Mouse (Mus musculus) regulatory T cell (primary cell): ENCODE results near the gene Minos1.

ENCODE experiments used
- in situ Hi-C: fragments of 300-600 bp; cut with MboI, MseI; formaldehyde crosslinking; loops from one replicate; pipeline ENCODE4 v1.15.1; 2025; ENCODE audit warnings: high pct_unique_total_duplicates

Minos1 gene

GRCm38 (mm10) chr4:139075041-139075711 is 55.7 kb downstream of the Minos1 start, which contains the start of gene Htr6:
TSS of gene Htr6 (minus strand) at chr4:139075570.
- in situ Hi-C loops = loop anchor here (25.0 kb wide), 1 partner anchor 187 kb away; no protein-coding TSS in a partner anchor

GRCm38 (mm10) chr4:139074060-139074459 is 56.9 kb downstream of the Minos1 start:
- in situ Hi-C loops = no loop called here

GRCm38 (mm10) chr4:139068287-139068686 is 62.6 kb downstream of the Minos1 start:
- in situ Hi-C loops = no loop called here

DNA sequence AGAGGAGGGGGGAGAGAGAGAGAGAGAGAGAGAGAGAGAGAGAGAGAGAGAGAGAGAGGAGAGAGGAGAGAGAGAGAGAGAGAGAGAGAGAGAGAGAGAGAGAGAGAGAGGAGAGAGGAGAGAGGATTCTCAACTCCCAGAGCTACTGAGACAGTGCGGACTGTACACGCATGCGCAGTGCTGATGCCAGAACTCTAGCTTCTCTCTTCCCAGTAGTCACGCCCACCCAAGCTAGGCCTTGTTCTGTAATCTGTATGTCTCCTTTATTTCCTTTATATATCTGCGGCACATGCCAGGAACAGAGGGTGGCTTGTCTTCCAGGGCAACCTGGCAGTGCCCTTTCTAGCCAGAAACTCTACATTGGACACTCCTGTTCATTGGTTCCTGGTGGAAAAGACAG is 66.1 kb downstream of the Minos1 start:
- in situ Hi-C loops = no loop called here

DNA sequence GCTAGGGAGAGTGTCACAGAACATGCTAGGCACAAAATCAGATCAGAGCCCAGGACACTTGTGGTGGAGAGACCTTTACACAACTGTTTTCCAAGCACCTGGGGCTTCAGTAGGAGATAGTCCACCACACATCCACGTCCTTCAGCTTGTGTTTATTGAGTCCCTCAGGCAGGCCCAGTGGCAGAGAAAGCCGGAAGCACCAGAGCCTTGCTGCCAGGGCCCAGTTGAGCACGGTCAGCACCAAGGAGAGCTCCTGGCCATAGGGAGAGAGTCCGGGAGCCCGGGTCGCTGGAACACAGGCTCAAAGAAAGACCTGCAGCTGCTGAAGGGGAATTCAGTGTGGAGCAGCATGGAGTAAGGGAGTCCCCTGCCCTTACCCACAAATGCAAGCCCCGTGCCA is 71.3 kb downstream of the Minos1 start:
- in situ Hi-C loops = no loop called here

DNA sequence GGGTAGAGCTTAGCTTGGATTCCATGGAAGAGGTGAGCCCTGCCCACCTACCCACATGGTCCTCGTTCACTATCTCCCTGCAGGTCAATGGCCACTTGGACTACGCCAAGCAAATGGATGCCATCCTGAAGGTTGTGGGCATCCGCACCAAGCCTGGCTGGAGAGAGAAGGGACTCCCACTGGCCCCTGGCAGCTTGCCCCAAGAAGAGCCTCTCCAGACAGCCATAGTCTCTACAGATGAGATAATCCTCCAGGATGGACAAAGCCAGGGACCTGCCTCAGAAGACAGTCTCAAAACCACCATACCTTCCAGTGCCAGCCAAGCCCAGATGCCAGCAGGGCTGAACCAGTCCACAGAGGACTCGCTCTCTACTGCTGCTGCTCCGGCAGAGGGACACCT is 72.9 kb downstream of the Minos1 start:
- in situ Hi-C loops = no loop called here

DNA sequence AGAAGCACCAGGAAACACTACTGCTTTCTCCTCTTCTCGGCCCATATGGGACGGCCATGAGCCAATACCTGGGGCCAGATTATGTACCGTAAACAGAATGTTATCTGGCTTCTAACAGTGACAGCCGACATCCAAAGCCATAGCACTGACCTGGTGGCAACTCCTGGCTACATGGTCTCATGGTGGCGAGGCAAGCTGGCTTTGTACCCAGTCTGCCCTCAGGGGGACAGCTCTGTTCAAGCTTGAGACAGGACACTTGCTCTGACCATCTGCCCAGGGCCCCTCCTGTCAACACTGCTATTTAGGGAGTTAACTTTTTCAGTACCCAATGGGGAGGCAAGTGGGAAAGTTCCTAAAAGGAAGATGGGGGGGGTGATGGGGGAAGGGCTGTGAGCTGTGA is 73.6 kb downstream of the Minos1 start:
- in situ Hi-C loops = no loop called here

DNA sequence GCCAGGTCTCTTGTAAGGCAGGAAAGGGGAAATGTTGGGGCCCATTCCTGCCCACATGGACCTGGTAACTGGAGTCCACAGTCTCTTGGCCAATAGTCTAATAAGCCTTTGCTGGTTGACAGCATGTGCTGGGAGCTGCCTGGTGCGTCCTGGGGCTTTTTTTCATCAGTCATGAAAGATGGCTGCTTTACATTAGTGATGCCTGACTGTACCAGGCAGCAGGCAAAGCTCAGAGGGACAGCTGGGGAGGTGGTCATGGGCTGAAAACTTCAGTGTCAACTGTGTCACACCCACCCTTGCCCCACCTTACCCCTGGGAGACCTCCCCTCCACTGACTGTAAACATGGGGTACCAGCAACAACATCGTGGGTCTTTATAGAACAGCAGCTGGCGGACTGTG is 75.2 kb downstream of the Minos1 start:
- in situ Hi-C loops = no loop called here

GRCm38 (mm10) chr4:139055336-139055735 is 75.6 kb downstream of the Minos1 start:
- in situ Hi-C loops = no loop called here

GRCm38 (mm10) chr4:139054300-139054923 is 76.5 kb downstream of the Minos1 start:
- in situ Hi-C loops = no loop called here

DNA sequence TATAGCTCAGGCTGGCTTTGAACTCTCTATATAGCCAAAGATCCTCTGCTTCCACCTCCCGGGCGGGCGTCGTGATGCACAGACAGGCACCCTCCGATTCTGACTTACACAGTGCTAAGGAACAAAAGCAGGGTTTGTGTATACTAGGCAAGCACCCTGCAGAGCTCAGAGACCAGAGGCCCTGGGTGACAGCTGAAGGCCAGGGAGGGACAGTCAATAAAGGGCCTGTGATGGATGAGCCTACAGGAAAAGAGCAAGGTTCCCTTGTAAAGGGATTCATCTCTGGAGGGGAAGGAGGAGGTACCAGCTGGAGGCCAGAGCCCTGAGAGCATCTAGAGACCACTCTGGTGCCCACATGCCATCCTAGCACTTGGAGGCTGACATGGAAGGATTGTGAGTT is 77.5 kb downstream of the Minos1 start:
- in situ Hi-C loops = no loop called here

DNA sequence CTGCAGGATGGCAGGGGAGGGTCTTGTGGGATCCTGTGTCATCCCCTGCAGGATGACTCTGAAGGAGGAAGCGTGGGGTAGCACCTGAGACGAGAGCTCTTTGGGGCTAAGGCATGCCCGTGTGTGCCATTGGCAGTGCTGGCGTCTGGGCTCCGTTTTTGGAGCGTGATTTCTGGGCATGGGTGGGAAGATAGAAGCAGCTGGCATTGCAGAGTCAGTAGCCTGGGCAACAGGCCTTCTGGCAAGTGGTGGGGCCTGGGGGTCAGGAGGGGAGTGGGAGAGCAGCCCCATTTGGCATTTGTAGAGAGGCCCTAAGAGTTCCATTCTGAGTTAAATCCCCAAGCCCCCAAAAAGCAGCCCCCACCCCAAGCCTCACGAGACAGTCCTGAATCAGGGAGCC is 78.1 kb downstream of the Minos1 start:
- in situ Hi-C loops = no loop called here
